Mouse (Mus musculus): ENCODE results near the gene Zc3h4. TPM values are rescaled to one million over a fixed set of nuclear protein-coding genes. Genes with fewer than 3 reads are reported as not detected.

Gene Zc3h4
- polyA plus RNA-seq, 1 experiment from 2014 or later, result 16.4 TPM

DNA sequence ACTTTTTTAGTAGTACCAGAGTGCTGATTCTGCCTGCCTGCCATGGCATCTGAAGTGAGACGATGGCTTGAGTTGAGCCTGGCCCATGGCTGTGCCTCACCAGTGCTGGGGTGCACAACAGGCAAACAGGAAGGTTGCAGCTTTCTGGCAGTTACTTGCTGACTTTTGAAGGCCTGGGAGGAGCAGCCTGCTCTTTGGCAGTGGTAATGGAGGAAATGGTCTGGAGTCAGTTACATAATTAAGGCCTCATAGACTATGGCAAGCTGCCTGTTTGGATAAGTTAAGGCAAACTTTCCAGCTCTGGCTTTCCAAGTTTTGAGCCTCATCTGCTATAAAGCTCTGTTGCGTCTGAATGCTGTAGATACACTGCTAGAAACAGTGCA is 4.4 kb downstream of the Zc3h4 start:
- H3K27ac ChIP-seq (ENCODE audit: low read depth), result peak overlapping the region; percentile 73
- H3K4me2 ChIP-seq (ENCODE audit: low read length), result peak overlapping the region; percentile 39; the same call in 1 of the 2 replicates
- DNase-seq (ENCODE audit: low spot score) (no peak), ATAC-seq (replicated peaks; ENCODE audit: low FRiP score, low TSS enrichment, low read depth) (no peak)
- peak overlapping the region; percentile 30; the same call in 1 of the 2 replicates for H3K9ac ChIP-seq (ENCODE audit: low read length)
- no peak overlapping the region for H3K4me3 ChIP-seq (ENCODE audit: low read depth, low read length)
- no peaks in the 10 kb centered on the region for H3K9me3 ChIP-seq (ENCODE audit: control insufficient read depth, low read length)
- 58% methylated on average over 2 of the region's 2 CpGs for WGBS
- H3K4me1 ChIP-seq (replicated peaks; ENCODE audit: control insufficient read depth, insufficient read depth, low read length), result peaks cover 30% of the 10 kb centered on the region
- H3K27me3 ChIP-seq (replicated peaks; ENCODE audit: control insufficient read depth, insufficient read depth, low read length), result no peaks in the 10 kb centered on the region
- H3K36me3 ChIP-seq (ENCODE audit: control insufficient read depth, insufficient read depth, low read length), result 0 out of 2 replicates have a peak, but pooled peaks cover 10% of the 10 kb centered on the region

DNA sequence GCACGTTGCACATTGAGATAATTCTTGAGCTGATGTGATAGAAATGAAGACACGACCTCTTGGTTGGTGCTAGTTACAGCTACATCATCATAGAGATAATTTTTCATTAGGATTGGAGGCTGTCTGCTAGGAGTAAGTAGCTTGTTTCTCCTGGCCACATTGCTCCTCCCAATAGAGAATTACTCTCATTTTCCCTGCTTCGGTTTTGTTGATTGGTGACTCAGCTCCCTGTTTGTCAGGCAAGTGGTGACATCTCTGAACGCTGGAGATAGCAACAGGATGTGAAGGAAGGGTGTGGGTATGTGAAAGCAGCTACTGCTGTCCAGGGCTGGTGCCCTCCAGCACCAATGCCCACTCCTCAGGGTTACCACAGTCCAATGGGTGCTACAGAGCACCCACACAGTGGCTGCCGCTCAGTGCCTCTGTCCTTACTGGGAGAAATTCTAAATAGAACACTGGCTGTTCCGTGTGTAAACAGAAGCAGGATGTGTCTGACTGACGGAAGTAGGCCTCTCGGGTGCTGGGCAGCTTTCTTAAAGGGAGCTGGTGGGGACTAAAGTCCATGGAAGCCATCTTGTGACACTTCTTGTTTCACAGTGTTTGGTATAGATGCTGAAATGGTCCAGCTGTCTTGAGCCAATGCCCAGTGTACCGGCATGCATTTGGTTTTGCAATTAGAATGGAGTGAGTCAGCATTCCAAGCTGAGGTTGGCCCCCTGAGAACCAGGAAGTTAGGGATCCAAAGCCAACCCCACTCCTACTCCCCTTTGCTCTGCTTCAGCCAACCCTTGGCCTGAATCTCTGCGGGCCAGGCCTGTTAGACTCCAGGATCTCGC is 5.0 kb downstream of the Zc3h4 start:
- H3K4me3 ChIP-seq (ENCODE audit: low read depth, low read length), result 0 out of 2 replicates have a peak overlapping the region, but pooled peaks have one; percentile 0

DNA sequence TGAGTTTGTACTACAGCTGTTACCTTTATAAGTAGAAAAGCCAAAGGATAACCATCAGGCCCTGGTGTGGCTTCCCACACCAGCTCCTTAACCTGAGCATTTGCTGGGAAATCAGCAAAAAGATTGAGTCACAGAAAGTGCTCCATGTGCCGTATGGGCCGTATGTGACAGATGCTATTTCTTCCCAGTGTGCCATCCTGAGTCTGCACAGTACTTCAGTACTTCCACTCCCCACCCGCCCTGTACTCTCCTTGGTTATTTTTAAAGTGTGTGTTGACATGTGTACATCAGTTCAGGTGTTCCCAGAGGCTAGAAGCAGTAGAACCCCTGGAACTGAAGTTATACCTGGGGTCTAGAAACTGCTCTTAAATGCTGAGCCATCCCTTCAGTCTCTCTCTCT is 6.3 kb downstream of the Zc3h4 start:
- no peaks in the 10 kb centered on the region for H3K9me3 ChIP-seq (ENCODE audit: control insufficient read depth, low read length)
- no peak overlapping the region for H3K4me2 ChIP-seq (ENCODE audit: low read length)
- ATAC-seq (replicated peaks; ENCODE audit: low FRiP score, low TSS enrichment, low read depth) (no peak), DNase-seq (ENCODE audit: low spot score) (no peak)
- H3K9ac ChIP-seq (ENCODE audit: low read length), result no peak overlapping the region
- H3K27ac ChIP-seq (ENCODE audit: low read depth), result no peak overlapping the region
- H3K27me3 ChIP-seq (replicated peaks; ENCODE audit: control insufficient read depth, insufficient read depth, low read length), result no peaks in the 10 kb centered on the region
- WGBS, result 85% methylated on average over 3 of the region's 3 CpGs
- 0 out of 2 replicates have a peak, but pooled peaks cover 19% of the 10 kb centered on the region for H3K36me3 ChIP-seq (ENCODE audit: control insufficient read depth, insufficient read depth, low read length)
- peaks cover 30% of the 10 kb centered on the region for H3K4me1 ChIP-seq (replicated peaks; ENCODE audit: control insufficient read depth, insufficient read depth, low read length)
- H3K4me3 ChIP-seq (ENCODE audit: low read depth, low read length), result no peak overlapping the region

More for the DNA sequence above, 5.0 kb downstream of the Zc3h4 start:
- ATAC-seq (replicated peaks; ENCODE audit: low FRiP score, low TSS enrichment, low read depth), result 0 out of 2 replicates have a peak, but pooled peaks have one; percentile 20
- no peak overlapping the region; the same call in 1 of the 2 replicates for H3K9ac ChIP-seq (ENCODE audit: low read length)
- H3K4me2 ChIP-seq (ENCODE audit: low read length), result peak overlapping the region; percentile 39
- H3K27me3 ChIP-seq (replicated peaks; ENCODE audit: control insufficient read depth, insufficient read depth, low read length), result no peaks in the 10 kb centered on the region
- WGBS, result 34% methylated on average over 11 of the region's 11 CpGs
- peak overlapping the region; percentile 73 for H3K27ac ChIP-seq (ENCODE audit: low read depth)
- H3K9me3 ChIP-seq (ENCODE audit: control insufficient read depth, low read length), result no peaks in the 10 kb centered on the region
- H3K36me3 ChIP-seq (ENCODE audit: control insufficient read depth, insufficient read depth, low read length), result 0 out of 2 replicates have a peak, but pooled peaks cover 13% of the 10 kb centered on the region
- peak; percentile 60 for DNase-seq (ENCODE audit: low spot score)
- H3K4me1 ChIP-seq (replicated peaks; ENCODE audit: control insufficient read depth, insufficient read depth, low read length), result peaks cover 30% of the 10 kb centered on the region

DNA sequence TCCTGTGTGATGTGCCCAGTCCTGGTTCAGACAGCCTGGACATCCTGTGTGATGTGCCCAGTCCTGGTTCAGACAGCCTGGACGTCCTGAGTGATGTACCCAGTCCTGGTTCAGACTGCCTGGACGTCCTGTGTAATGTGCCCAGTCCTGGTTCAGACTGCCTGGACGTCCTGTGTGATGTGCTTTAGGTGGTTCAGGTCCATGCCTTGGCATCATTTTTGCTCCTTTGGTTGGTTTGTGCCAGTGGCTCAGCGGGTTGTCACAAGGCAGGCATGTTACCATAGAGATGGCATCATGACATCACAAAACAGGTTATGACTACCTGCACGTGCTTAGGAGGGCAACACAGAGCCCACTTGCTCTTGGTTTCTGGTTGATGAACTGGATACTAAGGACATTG is 10.4 kb downstream of the Zc3h4 start:
- Histone ChIP-seq H3K36me3 (ENCODE audit: control insufficient read depth, insufficient read depth, low read length) (peaks cover 15% of the 10 kb centered on the region; the same call in 1 of the 2 replicates), H3K27ac (ENCODE audit: low read depth) (no peak overlapping the region), H3K27me3 (replicated peaks; ENCODE audit: control insufficient read depth, insufficient read depth, low read length) (no peaks in the 10 kb centered on the region), H3K4me3 (ENCODE audit: low read depth, low read length) (no peak overlapping the region), H3K9me3 (ENCODE audit: control insufficient read depth, low read length) (no peaks in the 10 kb centered on the region), H3K4me2 (ENCODE audit: low read length) (no peak overlapping the region), H3K4me1 (replicated peaks; ENCODE audit: control insufficient read depth, insufficient read depth, low read length) (peaks cover 5% of the 10 kb centered on the region), H3K9ac (ENCODE audit: low read length) (no peak overlapping the region)
- 87% methylated on average over 5 of the region's 5 CpGs for WGBS
- DNase-seq (ENCODE audit: low spot score), result no peak
- no peak for ATAC-seq (replicated peaks; ENCODE audit: low FRiP score, low TSS enrichment, low read depth)

DNA sequence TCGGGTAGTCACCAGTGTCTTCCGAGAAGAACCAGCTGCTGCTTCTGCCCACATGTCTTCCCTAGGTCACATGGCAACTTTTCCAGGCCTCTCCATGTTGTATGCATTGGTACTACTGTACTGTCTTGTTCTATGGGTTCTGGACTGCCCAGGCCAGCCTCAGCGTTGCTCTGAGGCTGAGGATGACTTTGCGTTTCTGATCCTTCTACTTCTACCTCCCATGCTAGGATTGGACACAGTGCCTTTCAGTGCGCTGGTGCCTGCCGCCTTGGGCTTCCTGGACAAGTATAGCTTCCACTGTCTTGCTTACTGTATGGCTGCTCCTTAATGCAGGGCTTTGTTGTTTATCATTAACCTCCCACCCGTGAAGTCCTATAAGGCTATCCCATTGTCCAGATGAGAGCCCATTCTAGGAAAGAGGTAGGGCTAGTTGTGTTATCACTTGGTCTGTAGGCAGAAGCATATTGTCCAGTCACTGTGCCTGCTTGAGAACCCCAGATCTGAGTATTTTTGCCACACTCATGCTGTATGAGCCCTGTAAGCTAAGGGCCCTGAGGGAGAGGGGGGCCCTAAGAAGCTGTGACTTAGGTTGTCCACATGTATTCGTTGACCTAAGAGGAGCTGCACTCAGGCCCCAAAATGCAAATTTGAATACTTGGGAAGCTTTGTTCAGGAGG is 11.6 kb downstream of the Zc3h4 start:
- ATAC-seq (replicated peaks; ENCODE audit: low FRiP score, low TSS enrichment, low read depth) (no peak), DNase-seq (ENCODE audit: low spot score) (no peak)
- Histone ChIP-seq H3K36me3 (ENCODE audit: control insufficient read depth, insufficient read depth, low read length) (peaks cover 27% of the 10 kb centered on the region), H3K4me3 (ENCODE audit: low read depth, low read length) (no peak overlapping the region), H3K9ac (ENCODE audit: low read length) (no peak overlapping the region), H3K27ac (ENCODE audit: low read depth) (no peak overlapping the region), H3K9me3 (ENCODE audit: control insufficient read depth, low read length) (no peaks in the 10 kb centered on the region), H3K27me3 (replicated peaks; ENCODE audit: control insufficient read depth, insufficient read depth, low read length) (no peaks in the 10 kb centered on the region), H3K4me1 (replicated peaks; ENCODE audit: control insufficient read depth, insufficient read depth, low read length) (no peaks in the 10 kb centered on the region), H3K4me2 (ENCODE audit: low read length) (no peak overlapping the region)
- 83% methylated on average over 8 of the region's 8 CpGs for WGBS

DNA sequence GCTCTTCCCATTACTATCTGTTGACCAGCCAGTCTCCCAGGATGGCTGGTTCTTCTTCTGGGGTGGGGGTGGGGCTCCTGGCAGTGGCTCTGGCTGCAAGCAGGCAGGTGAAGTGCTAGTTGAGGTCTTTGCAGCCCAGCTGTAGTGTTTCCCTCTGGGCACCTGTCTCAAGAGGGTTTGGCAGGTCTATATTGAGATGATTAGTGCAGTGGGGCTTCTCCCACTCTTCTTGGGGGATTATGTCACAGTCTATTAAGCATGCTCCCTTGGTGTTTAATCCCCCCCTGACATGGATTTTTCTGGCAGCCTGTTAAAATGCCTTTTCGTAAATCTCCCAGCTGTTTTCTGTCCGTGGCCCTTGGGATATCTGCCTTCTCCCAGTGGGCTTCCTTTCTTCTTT is 12.2 kb downstream of the Zc3h4 start:
- H3K27ac ChIP-seq (ENCODE audit: low read depth), result no peak overlapping the region
- no peak overlapping the region for H3K9ac ChIP-seq (ENCODE audit: low read length)
- WGBS, result 74% methylated on average over 2 of the region's 2 CpGs

DNA sequence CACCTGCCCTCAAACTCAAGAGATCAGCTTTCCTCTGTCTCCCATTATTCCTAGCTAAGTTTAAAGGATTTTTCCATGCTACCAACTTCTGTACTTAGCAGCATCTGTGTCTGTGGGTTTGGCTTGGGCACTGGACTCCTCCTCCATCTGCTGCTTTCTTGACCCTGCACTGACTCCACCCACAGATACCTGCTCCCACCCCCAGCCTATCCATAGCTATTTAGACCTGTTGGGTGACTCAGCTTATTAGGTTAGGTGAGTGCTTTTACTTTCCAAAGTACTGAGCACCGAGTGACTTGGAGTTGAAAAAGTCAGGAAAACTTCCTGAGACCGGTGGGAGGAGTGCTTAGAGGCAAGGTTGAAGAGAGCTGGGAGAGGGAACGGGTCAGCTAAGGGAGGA is 14.7 kb downstream of the Zc3h4 start:
- no peaks in the 10 kb centered on the region for H3K27me3 ChIP-seq (replicated peaks; ENCODE audit: control insufficient read depth, insufficient read depth, low read length)
- H3K27ac ChIP-seq (ENCODE audit: low read depth), result no peak overlapping the region
- H3K9me3 ChIP-seq (ENCODE audit: control insufficient read depth, low read length), result no peaks in the 10 kb centered on the region
- H3K4me3 ChIP-seq (ENCODE audit: low read depth, low read length), result no peak overlapping the region
- whole genome bisulfite sequencing, result 83% methylated on average over 3 of the region's 3 CpGs
- H3K4me1 ChIP-seq (replicated peaks; ENCODE audit: control insufficient read depth, insufficient read depth, low read length), result no peaks in the 10 kb centered on the region
- peak; percentile 61; the same call in 1 of the 2 replicates for ATAC-seq (replicated peaks; ENCODE audit: low FRiP score, low TSS enrichment, low read depth)
- DNase-seq (ENCODE audit: low spot score), result no peak
- peaks cover 52% of the 10 kb centered on the region for H3K36me3 ChIP-seq (ENCODE audit: control insufficient read depth, insufficient read depth, low read length)
- no peak overlapping the region for H3K4me2 ChIP-seq (ENCODE audit: low read length)
- no peak overlapping the region for H3K9ac ChIP-seq (ENCODE audit: low read length)

More for the DNA sequence above, 12.2 kb downstream of the Zc3h4 start:
- DNase-seq (ENCODE audit: low spot score), result no peak
- Histone ChIP-seq H3K36me3 (ENCODE audit: control insufficient read depth, insufficient read depth, low read length) (peaks cover 33% of the 10 kb centered on the region), H3K27me3 (replicated peaks; ENCODE audit: control insufficient read depth, insufficient read depth, low read length) (no peaks in the 10 kb centered on the region), H3K9me3 (ENCODE audit: control insufficient read depth, low read length) (no peaks in the 10 kb centered on the region), H3K4me3 (ENCODE audit: low read depth, low read length) (no peak overlapping the region), H3K4me2 (ENCODE audit: low read length) (no peak overlapping the region), H3K4me1 (replicated peaks; ENCODE audit: control insufficient read depth, insufficient read depth, low read length) (no peaks in the 10 kb centered on the region)
- ATAC-seq (replicated peaks; ENCODE audit: low FRiP score, low TSS enrichment, low read depth), result no peak

DNA sequence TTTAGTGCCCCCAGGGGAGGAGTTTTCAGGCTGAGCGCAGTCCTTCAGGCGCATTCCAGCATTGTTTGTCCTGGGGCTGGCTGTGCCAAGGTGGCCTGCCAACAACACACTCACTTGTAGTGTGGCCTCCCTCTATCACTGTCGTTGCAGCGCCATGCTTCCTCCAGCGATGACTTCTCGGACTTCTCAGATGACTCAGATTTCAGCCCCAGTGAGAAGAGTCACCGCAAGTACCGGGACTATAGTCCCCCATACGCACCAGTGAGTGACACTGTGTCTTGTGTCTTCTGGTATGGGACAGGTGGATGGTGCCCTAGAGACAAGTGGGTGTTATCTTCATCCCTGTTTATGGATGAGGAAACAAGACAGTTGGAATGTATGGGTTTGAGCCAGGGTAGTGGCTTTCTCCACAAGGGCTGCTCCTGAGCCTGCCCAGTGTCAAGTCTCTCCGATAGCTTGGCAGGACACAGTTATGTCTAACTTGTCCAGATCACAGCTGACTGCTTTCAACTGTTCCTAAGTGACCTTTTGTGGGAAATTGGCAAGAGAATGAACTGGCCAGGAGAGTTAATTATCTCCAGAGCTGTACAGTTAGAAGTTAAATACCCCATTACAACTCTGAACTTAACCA is 16.5 kb downstream of the Zc3h4 start:
- Histone ChIP-seq H3K27ac (ENCODE audit: low read depth) (no peak overlapping the region), H3K4me2 (ENCODE audit: low read length) (no peak overlapping the region), H3K36me3 (ENCODE audit: control insufficient read depth, insufficient read depth, low read length) (peaks cover 62% of the 10 kb centered on the region), H3K27me3 (replicated peaks; ENCODE audit: control insufficient read depth, insufficient read depth, low read length) (no peaks in the 10 kb centered on the region), H3K4me1 (replicated peaks; ENCODE audit: control insufficient read depth, insufficient read depth, low read length) (no peaks in the 10 kb centered on the region), H3K9ac (ENCODE audit: low read length) (no peak overlapping the region), H3K9me3 (ENCODE audit: control insufficient read depth, low read length) (no peaks in the 10 kb centered on the region), H3K4me3 (ENCODE audit: low read depth, low read length) (no peak overlapping the region)
- WGBS, result 86% methylated on average over 10 of the region's 10 CpGs
- DNase-seq (ENCODE audit: low spot score) (no peak), ATAC-seq (replicated peaks; ENCODE audit: low FRiP score, low TSS enrichment, low read depth) (no peak)

Data from intestine, embryonic 14.5 days (tissue).